Mouse (Mus musculus): ENCODE results near the gene Mapk1ip1. TPM values are rescaled to one million over a fixed set of nuclear protein-coding genes. Genes with fewer than 3 reads are reported as not detected.

The Mapk1ip1 gene
- 16.3 and 16.7 TPM in 2 replicates for polyA plus RNA-seq (2014; fragmentation: Nextera tagmentation; extraction: Ambion mirVana)

GRCm38 (mm10) chr7:138845544-138846391 is at the start of gene Mapk1ip1, which contains the start of gene Ppp2r2d:
Mapk1ip1 (minus strand) TSS chr7:138846273.
Ppp2r2d (plus strand) TSS chr7:138846079.
- Histone ChIP-seq H3K4me3 (ENCODE audit: control insufficient read depth in 1 of 2, insufficient read depth in 1 of 2, low read depth in 1 of 2, low read length in 2 of 2) (peak within 1 kb of the TSS; percentile 94 to 100), H3K4me2 (ENCODE audit: low read length) (peak within 1 kb of the TSS; percentile 85), H3K9me3 (ENCODE audit: control insufficient read depth, low read length) (no peaks in the 10 kb centered on the region), H3K36me3 (ENCODE audit: control insufficient read depth, insufficient read depth, low read length) (peaks cover 27% of the 10 kb centered on the region), H3K27me3 (ENCODE audit: control insufficient read depth, insufficient read depth, low read length) (no peaks in the 10 kb centered on the region), H3K27ac (replicated peaks in 1 of 2; ENCODE audit: control insufficient read depth in 1 of 2, insufficient read depth in 1 of 2, low read depth in 2 of 2, low read length in 2 of 2) (peak within 1 kb of the TSS; percentile 95 to 99), H3K9ac (ENCODE audit: low read length) (peak within 1 kb of the TSS; percentile 94), H3K4me1 (ENCODE audit: control insufficient read depth in 2 of 2, insufficient read depth in 2 of 2, low read length in 2 of 2) (peaks cover 9 to 32% of the 10 kb centered on the region in 2 experiments)
- ATAC-seq (ENCODE audit: insufficient number of reproducible peaks, insufficient read depth, low FRiP score, low read depth) = peak; percentile 97
- under 1% methylated on average over 47 of the region's 51 CpGs for WGBS

GRCm38 (mm10) chr7:138885365-138886289 is 39.6 kb upstream of the Mapk1ip1 start:
- no peak overlapping the region for H3K4me2 ChIP-seq (ENCODE audit: low read length)
- no peak overlapping the region for H3K9ac ChIP-seq (ENCODE audit: low read length)
- H3K36me3 ChIP-seq (ENCODE audit: control insufficient read depth, insufficient read depth, low read length) = peaks cover 57% of the 10 kb centered on the region
- no peaks in the 10 kb centered on the region for H3K27me3 ChIP-seq (ENCODE audit: control insufficient read depth, insufficient read depth, low read length)
- no peaks in the 10 kb centered on the region for H3K4me1 ChIP-seq (ENCODE audit: control insufficient read depth in 2 of 2, insufficient read depth in 2 of 2, low read length in 2 of 2)
- no peaks in the 10 kb centered on the region for H3K9me3 ChIP-seq (ENCODE audit: control insufficient read depth, low read length)
- H3K27ac ChIP-seq (replicated peaks in 1 of 2; ENCODE audit: control insufficient read depth in 1 of 2, insufficient read depth in 1 of 2, low read depth in 2 of 2, low read length in 2 of 2) = no peak overlapping the region
- H3K4me3 ChIP-seq (ENCODE audit: control insufficient read depth in 1 of 2, insufficient read depth in 1 of 2, low read depth in 1 of 2, low read length in 2 of 2) = no peak overlapping the region
- 80% methylated on average over 13 of the region's 13 CpGs for WGBS
- no peak for ATAC-seq (ENCODE audit: insufficient number of reproducible peaks, insufficient read depth, low FRiP score, low read depth)

- no peaks in the 10 kb centered on the region for H3K4me1 ChIP-seq (ENCODE audit: control insufficient read depth in 2 of 2, insufficient read depth in 2 of 2, low read length in 2 of 2)
- H3K9ac ChIP-seq (ENCODE audit: low read length) = no peak overlapping the region
- peaks cover 75% of the 10 kb centered on the region for H3K36me3 ChIP-seq (ENCODE audit: control insufficient read depth, insufficient read depth, low read length)
- no peak overlapping the region for H3K4me3 ChIP-seq (ENCODE audit: control insufficient read depth in 1 of 2, insufficient read depth in 1 of 2, low read depth in 1 of 2, low read length in 2 of 2)
- no peak overlapping the region for H3K27ac ChIP-seq (replicated peaks in 1 of 2; ENCODE audit: control insufficient read depth in 1 of 2, insufficient read depth in 1 of 2, low read depth in 2 of 2, low read length in 2 of 2)
- WGBS = 89% methylated on average over 3 of the region's 3 CpGs
- H3K27me3 ChIP-seq (ENCODE audit: control insufficient read depth, insufficient read depth, low read length) = no peaks in the 10 kb centered on the region
- H3K9me3 ChIP-seq (ENCODE audit: control insufficient read depth, low read length) = no peaks in the 10 kb centered on the region
- H3K4me2 ChIP-seq (ENCODE audit: low read length) = no peak overlapping the region
- ATAC-seq (ENCODE audit: insufficient number of reproducible peaks, insufficient read depth, low FRiP score, low read depth) = no peak
These were observed 37.7 kb upstream of the Mapk1ip1 start for GRCm38 (mm10) chr7:138883724-138884123.

DNA sequence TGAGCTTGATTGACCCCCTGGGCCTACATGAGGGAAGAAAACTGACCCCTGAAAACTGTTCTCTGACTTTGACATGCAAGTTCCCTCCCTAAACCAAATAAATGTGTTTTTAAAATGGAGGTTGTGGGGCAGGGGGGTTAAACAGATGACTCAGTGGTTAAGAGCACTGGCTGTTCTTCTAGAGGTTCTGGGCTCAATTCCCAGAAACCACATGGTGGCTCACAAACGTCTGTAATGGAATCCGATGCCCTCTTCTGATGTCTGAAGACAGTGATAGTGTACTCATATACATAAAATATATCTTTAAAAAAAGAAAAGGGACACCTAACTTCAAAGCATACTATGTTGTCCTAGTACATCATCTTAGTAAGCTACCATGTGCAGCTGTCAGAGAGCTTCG is 29.0 kb upstream of the Mapk1ip1 start:
- Histone ChIP-seq H3K4me1 (ENCODE audit: control insufficient read depth in 2 of 2, insufficient read depth in 2 of 2, low read length in 2 of 2) (no peaks in the 10 kb centered on the region), H3K27ac (replicated peaks in 1 of 2; ENCODE audit: control insufficient read depth in 1 of 2, insufficient read depth in 1 of 2, low read depth in 2 of 2, low read length in 2 of 2) (no peak overlapping the region), H3K36me3 (ENCODE audit: control insufficient read depth, insufficient read depth, low read length) (peaks cover 100% of the 10 kb centered on the region), H3K27me3 (ENCODE audit: control insufficient read depth, insufficient read depth, low read length) (no peaks in the 10 kb centered on the region), H3K9me3 (ENCODE audit: control insufficient read depth, low read length) (no peaks in the 10 kb centered on the region), H3K9ac (ENCODE audit: low read length) (no peak overlapping the region), H3K4me3 (ENCODE audit: control insufficient read depth in 1 of 2, insufficient read depth in 1 of 2, low read depth in 1 of 2, low read length in 2 of 2) (no peak overlapping the region), H3K4me2 (ENCODE audit: low read length) (no peak overlapping the region)
- WGBS = 76% methylated on average over 3 of the region's 3 CpGs
- no peak for ATAC-seq (ENCODE audit: insufficient number of reproducible peaks, insufficient read depth, low FRiP score, low read depth)

GRCm38 (mm10) chr7:138872956-138873355 is 26.9 kb upstream of the Mapk1ip1 start:
- 89% methylated on average over 3 of the region's 3 CpGs for WGBS
- H3K4me3 ChIP-seq (ENCODE audit: control insufficient read depth in 1 of 2, insufficient read depth in 1 of 2, low read depth in 1 of 2, low read length in 2 of 2) = no peak overlapping the region
- no peak overlapping the region for H3K27ac ChIP-seq (replicated peaks in 1 of 2; ENCODE audit: control insufficient read depth in 1 of 2, insufficient read depth in 1 of 2, low read depth in 2 of 2, low read length in 2 of 2)
- no peaks in the 10 kb centered on the region for H3K4me1 ChIP-seq (ENCODE audit: control insufficient read depth in 2 of 2, insufficient read depth in 2 of 2, low read length in 2 of 2)
- no peak overlapping the region for H3K4me2 ChIP-seq (ENCODE audit: low read length)
- H3K36me3 ChIP-seq (ENCODE audit: control insufficient read depth, insufficient read depth, low read length) = peaks cover 100% of the 10 kb centered on the region
- no peaks in the 10 kb centered on the region for H3K9me3 ChIP-seq (ENCODE audit: control insufficient read depth, low read length)
- no peak; the same call in 1 of the 2 replicates for ATAC-seq (ENCODE audit: insufficient number of reproducible peaks, insufficient read depth, low FRiP score, low read depth)
- no peak overlapping the region for H3K9ac ChIP-seq (ENCODE audit: low read length)
- no peaks in the 10 kb centered on the region for H3K27me3 ChIP-seq (ENCODE audit: control insufficient read depth, insufficient read depth, low read length)

DNA sequence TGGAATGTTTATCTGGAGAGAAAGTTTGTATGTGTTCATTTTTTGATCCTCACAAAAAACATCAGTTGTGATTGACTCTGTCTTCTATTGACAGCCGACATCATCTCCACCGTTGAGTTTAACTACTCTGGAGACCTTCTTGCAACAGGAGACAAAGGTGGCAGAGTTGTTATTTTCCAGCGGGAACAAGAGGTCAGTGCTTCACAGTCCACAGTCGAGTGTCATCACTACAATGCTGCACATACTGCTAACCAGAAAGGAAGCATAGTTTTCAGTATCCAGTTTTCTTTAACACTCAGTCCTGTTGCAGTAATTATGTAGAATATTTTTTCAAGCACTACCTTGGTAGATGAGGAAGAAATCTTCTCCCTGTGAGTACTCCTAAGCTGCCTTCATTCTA is 22.2 kb upstream of the Mapk1ip1 start:
- H3K4me2 ChIP-seq (ENCODE audit: low read length) = no peak overlapping the region
- WGBS = 90% methylated on average over 4 of the region's 4 CpGs

GRCm38 (mm10) chr7:138867286-138867685 is 21.2 kb upstream of the Mapk1ip1 start:
- peaks cover 62% of the 10 kb centered on the region for H3K36me3 ChIP-seq (ENCODE audit: control insufficient read depth, insufficient read depth, low read length)
- H3K27ac ChIP-seq (replicated peaks in 1 of 2; ENCODE audit: control insufficient read depth in 1 of 2, insufficient read depth in 1 of 2, low read depth in 2 of 2, low read length in 2 of 2) = no peak overlapping the region
- H3K9me3 ChIP-seq (ENCODE audit: control insufficient read depth, low read length) = no peaks in the 10 kb centered on the region
- H3K27me3 ChIP-seq (ENCODE audit: control insufficient read depth, insufficient read depth, low read length) = no peaks in the 10 kb centered on the region
- H3K4me3 ChIP-seq (ENCODE audit: control insufficient read depth in 1 of 2, insufficient read depth in 1 of 2, low read depth in 1 of 2, low read length in 2 of 2) = no peak overlapping the region
- 79% methylated on average over 6 of the region's 6 CpGs for whole genome bisulfite sequencing
- no peak overlapping the region for H3K4me2 ChIP-seq (ENCODE audit: low read length)
- H3K9ac ChIP-seq (ENCODE audit: low read length) = no peak overlapping the region
- H3K4me1 ChIP-seq (ENCODE audit: control insufficient read depth in 2 of 2, insufficient read depth in 2 of 2, low read length in 2 of 2) = peaks cover 0 to 5% of the 10 kb centered on the region in 2 experiments; a peak in 1 of 4 replicates
- no peak for ATAC-seq (ENCODE audit: insufficient number of reproducible peaks, insufficient read depth, low FRiP score, low read depth)

More for the DNA sequence above, 22.2 kb upstream of the Mapk1ip1 start:
- H3K9me3 ChIP-seq (ENCODE audit: control insufficient read depth, low read length) = no peaks in the 10 kb centered on the region
- H3K4me1 ChIP-seq (ENCODE audit: control insufficient read depth in 2 of 2, insufficient read depth in 2 of 2, low read length in 2 of 2) = peaks cover 0 to 5% of the 10 kb centered on the region in 2 experiments; a peak in 1 of 4 replicates
- ATAC-seq (ENCODE audit: insufficient number of reproducible peaks, insufficient read depth, low FRiP score, low read depth) = no peak
- H3K27ac ChIP-seq (replicated peaks in 1 of 2; ENCODE audit: control insufficient read depth in 1 of 2, insufficient read depth in 1 of 2, low read depth in 2 of 2, low read length in 2 of 2) = no peak overlapping the region
- H3K36me3 ChIP-seq (ENCODE audit: control insufficient read depth, insufficient read depth, low read length) = peaks cover 70% of the 10 kb centered on the region
- no peaks in the 10 kb centered on the region for H3K27me3 ChIP-seq (ENCODE audit: control insufficient read depth, insufficient read depth, low read length)
- H3K4me3 ChIP-seq (ENCODE audit: control insufficient read depth in 1 of 2, insufficient read depth in 1 of 2, low read depth in 1 of 2, low read length in 2 of 2) = no peak overlapping the region
- H3K9ac ChIP-seq (ENCODE audit: low read length) = no peak overlapping the region

Data from heart, embryonic 14.5 days (tissue).